ENCODE assay signal across 10 mouse cellular contexts in genomic region chr4:120215915-120216591, GRCm38 (mm10). TPM values are rescaled to one million over a fixed set of nuclear protein-coding genes. Genes with fewer than 3 reads are reported as not detected.
DNase-seq lines count a peak whose midpoint lies in the region; TF ChIP-seq lines count a peak whose summit lies in the region.
"Had no signal": no experiment of that assay in that cellular context is flagged by ENCODE, and none has a peak within 500 bp of the region (broad histone marks: within the 10 kb centered on the region; RNA-seq: fewer than 3 reads in every experiment).

No protein-coding gene starts in this region.

- no peak overlapping the region for H3ac ChIP-seq in C2C12 (ENCODE audit: control insufficient read depth, insufficient read length, low read depth)

- intact Hi-C loops in gastrocnemius, adult 2 months (cut with DNase I), result loop anchor here (2.0 kb wide), 2 partner anchors 153 to 165 kb away; no protein-coding TSS in a partner anchor

- H3K4me3 ChIP-seq in C2C12 (ENCODE audit: insufficient read depth, poor library complexity, severe bottlenecking), result no peak overlapping the region
- H3K4me3 ChIP-seq in gastrocnemius, adult 2 months, result no peak overlapping the region

- DNase-seq in NIH3T3 (ENCODE audit: low read depth), result peak; percentile 83
- peak; percentile 73 to 76 for DNase-seq in cerebellum, postnatal 36 days
- DNase-seq in gastrocnemius, adult 2 months, result peak; percentile 77
- DNase-seq in layer of hippocampus, adult 18-20 months (ENCODE audit: low spot score in 2 of 2), result peak; percentile 41 to 80
- DNase-seq in lung, postnatal 4 days, result peak; percentile 47 to 56
- peak; percentile 66 for DNase-seq in right cerebral cortex, postnatal 14 days
- no peak for DNase-seq in spleen, postnatal 4 days (ENCODE audit: low spot score in 2 of 2)

- no peaks in the 10 kb centered on the region for H3K79me3 ChIP-seq in C2C12 (ENCODE audit: low read depth)

- no peaks in the 10 kb centered on the region for H3K36me3 ChIP-seq in C2C12 (ENCODE audit: control insufficient read depth, insufficient read depth)

- no peak overlapping the region for H3K27ac ChIP-seq in gastrocnemius, adult 2 months

- H3K79me2 ChIP-seq in C2C12 (ENCODE audit: control insufficient read depth, insufficient read depth), result no peaks in the 10 kb centered on the region

- no peaks in the 10 kb centered on the region for H3K27me3 ChIP-seq in C2C12 (ENCODE audit: control insufficient read depth, insufficient read depth, insufficient read length)

- TF ChIP-seq CTCF in C2C12 (IDR thresholded peaks at IDR 0.05; ENCODE audit: control insufficient read depth, insufficient read depth, insufficient read length), result peak; percentile 53
- TF ChIP-seq CTCF in gastrocnemius, adult 2 months (IDR thresholded peaks at IDR 0.05), result peak; percentile 75

TF ChIP-seq in C2C12, 6 proteins besides CTCF, POLR2A, EP300 and RAD21:
- no peak for TF ChIP-seq USF1 (IDR thresholded peaks at IDR 0.05; ENCODE audit: low read depth)
- TF ChIP-seq MYOD1 (IDR thresholded peaks at IDR 0.05; ENCODE audit: control insufficient read depth, insufficient read length, low read depth), result no peak
- no peak for TF ChIP-seq MYOG (IDR thresholded peaks at IDR 0.05; ENCODE audit: control insufficient read depth, extremely low read depth, insufficient read length)
- no peak for TF ChIP-seq CEBPB (IDR thresholded peaks at IDR 0.05; ENCODE audit: low read depth)
- TF ChIP-seq FOSL1 (IDR thresholded peaks at IDR 0.05; ENCODE audit: insufficient read depth, low read length, poor library complexity, severe bottlenecking), result no peak
- TF ChIP-seq MAX (IDR thresholded peaks at IDR 0.05), result no peak

RNA-seq across cellular contexts. Expression of gene Edn2, which starts 55.0 kb away (rescaled TPM):
- not detected for polyA plus RNA-seq in C2C12 (2012; fragmentation: generic; extraction: Trizol)
- not detected for total RNA-seq in gastrocnemius, adult 2 months (2021)
- total RNA-seq in layer of hippocampus, adult 18-20 months (2021), result not detected
- total RNA-seq: gastrocnemius, postnatal 4 days; neutrophil, adult 5-6 weeks had no signal

Comparison
In these comparisons a context has a peak if more than half of its experiments do, and no peak if none do; other contexts are left out.
1. DNase-seq: peak in NIH3T3 (single experiment), cerebellum, postnatal 36 days (2 of 2), gastrocnemius, adult 2 months (single experiment), layer of hippocampus, adult 18-20 months (2 of 2), lung, postnatal 4 days (2 of 2) and right cerebral cortex, postnatal 14 days (single experiment); none in spleen, postnatal 4 days (0 of 2).